Mouse (Mus musculus) testis, adult 2 months (tissue): ENCODE results near the gene Cbln3. TPM values are rescaled to one million over a fixed set of nuclear protein-coding genes. Genes with fewer than 3 reads are reported as not detected.

Source experiments
- H3K27ac ChIP-seq: fragments of 200-500 bp; 2 replicates; pipeline ENCODE4 v1.5.1; 2012; ENCODE audit warnings: low read depth, low read length; ENCODE audit not compliant: control insufficient read depth, insufficient read depth
- H3K27me3 ChIP-seq: fragments of 200-500 bp; 2 replicates; pipeline ENCODE4 v1.6.1; 2012; ENCODE audit warnings: mild to moderate bottlenecking, low read length, moderate library complexity; ENCODE audit not compliant: control insufficient read depth, insufficient read depth
- H3K36me3 ChIP-seq: fragments of 200-500 bp; 2 replicates; pipeline ENCODE4 v1.6.1; 2012; ENCODE audit warnings: mild to moderate bottlenecking, low read length; ENCODE audit not compliant: control insufficient read depth, insufficient read depth
- H3K4me1 ChIP-seq: fragments of 200-500 bp; 2 replicates; pipeline ENCODE4 v1.6.1; 2012; ENCODE audit warnings: low read length; ENCODE audit not compliant: control insufficient read depth, insufficient read depth
- H3K4me3 ChIP-seq: fragments of 200-500 bp; 2 replicates; pipeline ENCODE4 v1.5.1; 2012; ENCODE audit warnings: low read depth, mild to moderate bottlenecking, low read length, moderate library complexity, mixed read lengths; ENCODE audit not compliant: control insufficient read depth
- CTCF ChIP-seq: fragments of 200-500 bp; IDR thresholded peaks from 2 replicates; pipeline ENCODE4 v1.5.1; 2012; ENCODE audit warnings: low read depth, mild to moderate bottlenecking, inconsistent platforms, low read length, moderate library complexity; ENCODE audit not compliant: control insufficient read depth, insufficient read depth, insufficient replicate concordance
- POLR2A ChIP-seq: fragments of 200-500 bp; IDR thresholded peaks from 2 replicates; pipeline ENCODE4 v1.6.1; 2012; ENCODE audit warnings: low read depth, mild to moderate bottlenecking, inconsistent platforms, low read length, moderate library complexity; ENCODE audit not compliant: control insufficient read depth
- polyA plus RNA-seq: library from polyadenylated mRNA; depleted of rRNA; stranded (reverse); fragments of >200 nt; gene quantifications from 2 replicates; pipeline ENCODE4 v1.2.3, GENCODE M21; 2012; rRNA removed

Cbln3 gene
- polyA plus RNA-seq: 1.0 and 1.1 TPM in 2 replicates

DNA sequence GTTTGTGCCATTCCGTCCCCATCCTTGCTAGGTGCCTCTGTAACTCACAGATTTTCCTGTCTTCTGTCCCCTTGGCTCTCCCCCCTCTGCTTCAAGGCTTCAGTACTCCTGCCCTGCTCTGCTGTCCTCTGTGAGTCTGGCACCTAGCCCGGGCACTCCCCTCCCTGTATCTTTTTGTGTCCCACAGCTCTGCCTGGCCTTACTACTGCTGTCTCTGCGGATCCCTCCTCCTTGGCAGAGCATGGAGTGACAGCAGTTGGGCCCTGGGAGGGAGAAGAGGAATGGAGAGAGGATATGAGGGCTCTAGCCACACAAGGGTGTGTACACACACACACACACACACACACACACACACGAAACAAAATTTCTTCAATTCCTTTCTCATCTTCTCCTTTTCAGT, at the start of gene Cbln3:
TSS of gene Cbln3 (minus strand) at position 227 of the 400 bp plus-strand sequence.
- no peak for TF ChIP-seq CTCF
- TF ChIP-seq POLR2A: no peak
- Histone ChIP-seq H3K36me3 (no peaks in the 10 kb centered on the region), H3K4me3 (peak within 1 kb of the TSS; percentile 80), H3K27ac (peak within 1 kb of the TSS; percentile 54), H3K27me3 (no peaks in the 10 kb centered on the region), H3K4me1 (peaks cover 29% of the 10 kb centered on the region)

- H3K27me3 ChIP-seq: no peaks in the 10 kb centered on the region
- no peak for TF ChIP-seq CTCF
- TF ChIP-seq POLR2A: no peak
These were observed 49.4 kb upstream of the Cbln3 start for GRCm38 (mm10) chr14:55933586-55933985.

DNA sequence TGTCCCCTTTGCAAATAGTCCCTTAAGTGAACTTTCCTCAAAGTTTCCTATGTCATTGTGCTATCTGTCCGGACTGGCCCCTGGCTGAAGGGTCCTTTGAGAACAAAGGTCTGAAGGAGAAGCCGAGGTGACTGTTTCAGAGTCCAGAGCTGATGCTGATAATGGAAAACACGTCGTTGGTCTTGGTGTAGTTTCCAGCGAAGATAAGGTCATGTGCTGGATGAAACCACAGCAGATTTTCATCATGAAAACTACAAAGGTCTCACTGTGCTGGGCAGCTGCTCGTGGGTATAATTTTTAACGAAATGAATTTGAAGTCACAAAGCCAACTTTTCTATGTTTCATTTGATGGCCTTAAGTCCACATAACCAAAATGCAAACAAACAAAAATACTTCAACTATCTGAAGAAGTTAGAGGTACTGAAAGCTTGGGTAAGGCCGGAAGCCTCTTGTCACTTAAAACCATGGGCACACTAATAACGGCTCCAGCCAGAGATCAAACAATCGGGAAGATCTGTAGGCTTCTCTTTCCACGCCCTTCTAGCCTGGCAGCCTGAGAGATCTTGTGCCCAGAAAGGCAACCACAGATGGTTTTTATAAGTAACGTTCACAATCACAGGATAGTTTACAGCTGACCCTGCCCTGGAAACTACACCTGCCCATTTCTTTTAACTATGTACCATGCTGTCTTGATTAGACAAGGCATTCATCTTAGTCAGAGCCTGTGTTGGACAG, 45.2 kb upstream of the Cbln3 start:
- no peaks in the 10 kb centered on the region for H3K36me3 ChIP-seq
- no peak overlapping the region for H3K4me3 ChIP-seq
- TF ChIP-seq POLR2A (no peak), CTCF (no peak)
- no peak overlapping the region for H3K27ac ChIP-seq
- peaks cover 4% of the 10 kb centered on the region for H3K4me1 ChIP-seq
- no peaks in the 10 kb centered on the region for H3K27me3 ChIP-seq

More at GRCm38 (mm10) chr14:55933586-55933985, 49.4 kb upstream of the Cbln3 start:
- Histone ChIP-seq H3K4me1 (peaks cover 4% of the 10 kb centered on the region), H3K27ac (no peak overlapping the region), H3K36me3 (no peaks in the 10 kb centered on the region), H3K4me3 (no peak overlapping the region)

DNA sequence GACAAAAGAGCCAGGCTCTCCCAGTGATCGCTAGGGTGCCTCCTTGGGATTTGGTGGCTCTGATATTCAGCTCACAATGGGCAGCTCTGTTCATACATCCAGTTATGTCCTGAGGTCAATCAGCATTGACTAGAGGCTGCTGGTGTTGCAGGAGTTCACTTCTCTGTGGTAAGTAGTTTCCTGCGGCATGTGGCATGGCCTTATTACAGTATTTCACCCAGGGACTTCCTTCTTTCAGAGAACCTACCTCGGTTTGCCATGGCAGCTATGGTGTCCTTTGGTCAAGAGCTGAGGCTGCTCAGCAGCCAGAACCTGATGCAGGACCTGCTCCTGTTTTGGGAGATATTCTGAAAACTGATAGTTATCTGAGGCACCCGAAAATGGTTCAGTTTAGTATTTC, 42.7 kb upstream of the Cbln3 start:
- TF ChIP-seq POLR2A (no peak), CTCF (no peak)
- Histone ChIP-seq H3K4me3 (no peak overlapping the region), H3K36me3 (no peaks in the 10 kb centered on the region), H3K4me1 (peaks cover 4% of the 10 kb centered on the region), H3K27me3 (no peaks in the 10 kb centered on the region), H3K27ac (no peak overlapping the region)

GRCm38 (mm10) chr14:55922475-55923232, 38.5 kb upstream of the Cbln3 start:
- Histone ChIP-seq H3K27ac (no peak overlapping the region), H3K4me1 (no peaks in the 10 kb centered on the region), H3K27me3 (no peaks in the 10 kb centered on the region), H3K4me3 (no peak overlapping the region), H3K36me3 (no peaks in the 10 kb centered on the region)
- TF ChIP-seq CTCF: no peak
- no peak for TF ChIP-seq POLR2A

DNA sequence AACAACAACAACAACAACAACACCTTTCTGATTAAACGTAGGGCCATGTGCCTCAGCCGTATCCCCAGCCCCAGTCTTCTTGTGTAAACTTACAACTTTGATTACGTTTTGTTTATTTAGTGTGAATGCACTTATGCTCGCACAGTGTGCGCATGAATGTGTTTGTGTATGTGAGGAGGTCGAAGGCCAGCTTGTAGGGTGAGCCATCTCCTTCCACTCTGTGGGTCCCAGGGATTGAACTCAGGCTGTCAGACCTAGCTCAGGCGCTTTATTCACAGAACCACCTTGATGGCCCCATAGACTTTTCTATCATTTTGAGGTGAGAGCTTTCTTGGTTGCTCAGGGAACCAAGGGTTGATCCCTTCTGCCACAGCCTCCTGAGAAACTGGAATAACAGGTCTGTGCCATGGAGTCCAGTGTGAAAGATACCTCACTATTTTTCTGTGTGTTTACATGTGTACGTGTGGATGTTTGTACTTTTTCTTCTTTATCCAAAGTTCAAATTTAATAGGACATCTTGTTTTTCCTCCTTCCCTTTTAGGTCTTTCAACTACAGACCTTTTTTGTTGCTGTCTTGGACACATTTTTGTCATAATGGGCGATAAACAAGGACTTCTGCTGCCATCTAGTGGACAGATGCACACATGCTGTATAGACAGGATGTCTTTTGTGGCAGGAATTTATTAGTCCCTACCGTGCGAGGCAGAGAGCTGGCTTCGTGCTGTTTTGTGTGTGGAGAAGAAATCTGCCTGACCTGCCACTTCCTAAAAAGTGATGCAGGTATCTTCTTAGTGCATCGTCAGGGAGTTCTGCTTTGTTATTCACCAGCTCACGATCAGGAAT, 34.3 kb upstream of the Cbln3 start:
- no peaks in the 10 kb centered on the region for H3K36me3 ChIP-seq
- TF ChIP-seq CTCF (peak; percentile 22; the same call in 1 of the 2 replicates), POLR2A (no peak)
- H3K4me1 ChIP-seq: no peaks in the 10 kb centered on the region
- no peak overlapping the region for H3K4me3 ChIP-seq
- no peaks in the 10 kb centered on the region for H3K27me3 ChIP-seq
- H3K27ac ChIP-seq: no peak overlapping the region
